Mouse (Mus musculus) limb, embryonic 12.5 days (tissue): ENCODE results near the gene Lhx5. TPM values are rescaled to one million over a fixed set of nuclear protein-coding genes. Genes with fewer than 3 reads are reported as not detected.

Experiments
- ATAC-seq: fragments of 200-750 bp; cut with Nextera tagmentation; 2 replicates; pipeline ENCODE4 v1.8.0; 2017; ENCODE audit warnings: low read depth, moderate TSS enrichment; ENCODE audit not compliant: insufficient number of reproducible peaks, insufficient read depth, low FRiP score, low TSS enrichment
- H3K27ac ChIP-seq: fragments of 300-500 bp; sonication (generic); 2 replicates; pipeline ENCODE4 v1.5.1; 2016; ENCODE audit warnings: mild to moderate bottlenecking, moderate library complexity
- H3K27me3 ChIP-seq: fragments of 300-500 bp; sonication (generic); 2 replicates; pipeline ENCODE4 v1.6.1; 2016; ENCODE audit warnings: mild to moderate bottlenecking, moderate library complexity
- H3K36me3 ChIP-seq: fragments of 300-500 bp; sonication (generic); 2 replicates; pipeline ENCODE4 v1.6.1; 2016; ENCODE audit warnings: mild to moderate bottlenecking, moderate library complexity
- H3K4me1 ChIP-seq: fragments of 300-500 bp; sonication (generic); replicated peaks from 2 replicates; pipeline ENCODE4 v1.6.1; 2016
- H3K4me2 ChIP-seq: fragments of 300-500 bp; sonication (generic); 2 replicates; pipeline ENCODE4 v1.6.1; 2016; ENCODE audit warnings: mild to moderate bottlenecking, moderate library complexity
- H3K4me3 ChIP-seq: fragments of 300-500 bp; sonication (generic); replicated peaks from 2 replicates; pipeline ENCODE4 v1.5.1; 2016; ENCODE audit warnings: mild to moderate bottlenecking
- H3K9ac ChIP-seq: fragments of 300-500 bp; sonication (generic); replicated peaks from 2 replicates; pipeline ENCODE4 v1.6.1; 2016; ENCODE audit warnings: mild to moderate bottlenecking, moderate library complexity
- H3K9me3 ChIP-seq: fragments of 300-500 bp; sonication (generic); 2 replicates; pipeline ENCODE4 v1.6.1; 2016; ENCODE audit warnings: mild to moderate bottlenecking, moderate library complexity
- WGBS: fragments of 180-500 bp; shearing (Covaris S2); methylation state at CpG from one replicate; pipeline ENCODE4 v1.1.7; 2016; 5-methylcytosine and 5-hydroxymethylcytosine counted together
- polyA plus RNA-seq: library from polyadenylated mRNA; unstranded; fragments of >200 nt; fragmentation: Nextera tagmentation; extraction: Ambion mirVana; gene quantifications from 2 replicates; pipeline ENCODE4 v1.2.1, GENCODE M21; 2016

Lhx5 gene
- polyA plus RNA-seq, 1 experiment from 2014 or later: not detected

DNA sequence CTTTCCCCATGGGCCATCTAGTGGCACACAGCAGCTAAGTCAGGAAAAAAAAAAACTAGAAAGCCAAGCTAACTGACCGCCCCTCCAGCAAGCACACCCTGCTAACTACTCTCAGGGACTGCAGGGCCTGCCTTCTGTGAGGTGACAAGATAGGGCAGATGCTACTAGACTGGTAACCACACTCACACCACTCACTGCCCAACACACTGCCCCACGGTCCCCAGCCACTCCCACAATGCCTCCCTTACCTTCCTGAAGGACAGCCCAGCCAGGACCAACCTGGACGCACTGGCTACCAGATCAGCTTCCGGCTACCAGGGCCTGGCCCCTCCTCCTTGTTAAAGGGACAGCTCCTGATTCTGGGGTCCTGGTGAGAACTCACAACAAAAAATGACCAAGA, 35.5 kb downstream of the Lhx5 start:
- WGBS: 6% methylated on average over 4 of the region's 4 CpGs
- H3K36me3 ChIP-seq: no peaks in the 10 kb centered on the region
- no peak overlapping the region for H3K4me3 ChIP-seq
- 0 out of 2 replicates have a peak, but pooled peaks cover 6% of the 10 kb centered on the region for H3K9me3 ChIP-seq
- peaks cover 13% of the 10 kb centered on the region for H3K27me3 ChIP-seq
- no peak overlapping the region for H3K27ac ChIP-seq
- peak overlapping the region; percentile 33 for H3K4me2 ChIP-seq
- peaks cover 4% of the 10 kb centered on the region; the same call in 1 of the 2 replicates for H3K4me1 ChIP-seq
- no peak for ATAC-seq
- 0 out of 2 replicates have a peak overlapping the region, but pooled peaks have one; percentile 1 for H3K9ac ChIP-seq

DNA sequence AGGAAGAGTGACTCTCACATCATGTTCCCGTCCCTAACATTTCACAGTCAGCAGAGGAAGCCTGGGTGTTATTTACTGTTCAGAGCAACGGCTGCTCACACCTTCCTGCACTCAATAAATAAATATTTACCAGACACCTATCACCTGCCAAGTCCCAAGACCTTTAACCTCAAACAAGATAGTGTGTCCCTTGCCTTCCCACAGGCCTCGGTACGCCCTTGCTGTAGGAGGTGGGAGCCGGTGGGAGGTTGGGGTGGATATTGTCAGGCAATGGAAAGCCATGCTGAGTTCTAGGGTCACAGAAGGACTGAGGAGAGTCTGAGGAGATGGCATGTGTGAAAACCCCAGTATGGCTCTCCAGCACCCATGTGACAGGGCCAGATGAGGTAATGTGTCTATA, 36.8 kb downstream of the Lhx5 start:
- Histone ChIP-seq H3K27ac (no peak overlapping the region), H3K4me3 (no peak overlapping the region), H3K4me2 (no peak overlapping the region), H3K36me3 (no peaks in the 10 kb centered on the region), H3K9me3 (0 out of 2 replicates have a peak, but pooled peaks cover 6% of the 10 kb centered on the region), H3K27me3 (peaks cover 5% of the 10 kb centered on the region; the same call in 1 of the 2 replicates), H3K4me1 (peaks cover 4% of the 10 kb centered on the region; the same call in 1 of the 2 replicates), H3K9ac (no peak overlapping the region)
- no peak for ATAC-seq
- WGBS: 69% methylated on average over 5 of the region's 5 CpGs

DNA sequence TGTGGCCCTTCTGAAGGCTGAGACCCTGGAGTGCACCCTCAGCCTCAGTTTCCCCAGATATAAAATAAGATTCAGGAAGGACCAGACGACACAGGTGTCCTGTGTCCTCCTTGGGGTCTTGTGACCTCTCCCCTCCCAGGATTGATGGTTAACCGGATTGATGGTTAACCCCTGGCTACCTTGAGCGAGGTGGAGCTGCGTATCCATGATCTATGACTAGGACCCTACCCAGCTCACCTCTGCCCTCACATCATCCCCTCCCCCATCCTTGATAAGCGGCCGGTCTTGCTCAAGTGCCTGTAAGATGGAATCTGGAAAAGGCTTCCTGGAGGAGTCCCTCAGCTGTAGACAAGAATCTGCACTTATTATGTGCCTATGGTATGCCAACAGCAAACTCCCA, 37.3 kb downstream of the Lhx5 start:
- H3K9me3 ChIP-seq: 0 out of 2 replicates have a peak, but pooled peaks cover 6% of the 10 kb centered on the region
- WGBS: 82% methylated on average over 6 of the region's 6 CpGs
- no peak for ATAC-seq
- H3K4me3 ChIP-seq: no peak overlapping the region
- peaks cover 4% of the 10 kb centered on the region; the same call in 1 of the 2 replicates for H3K4me1 ChIP-seq
- H3K27ac ChIP-seq: no peak overlapping the region
- H3K27me3 ChIP-seq: 0 out of 2 replicates have a peak, but pooled peaks cover 4% of the 10 kb centered on the region
- H3K4me2 ChIP-seq: no peak overlapping the region
- H3K9ac ChIP-seq: no peak overlapping the region
- no peaks in the 10 kb centered on the region for H3K36me3 ChIP-seq

DNA sequence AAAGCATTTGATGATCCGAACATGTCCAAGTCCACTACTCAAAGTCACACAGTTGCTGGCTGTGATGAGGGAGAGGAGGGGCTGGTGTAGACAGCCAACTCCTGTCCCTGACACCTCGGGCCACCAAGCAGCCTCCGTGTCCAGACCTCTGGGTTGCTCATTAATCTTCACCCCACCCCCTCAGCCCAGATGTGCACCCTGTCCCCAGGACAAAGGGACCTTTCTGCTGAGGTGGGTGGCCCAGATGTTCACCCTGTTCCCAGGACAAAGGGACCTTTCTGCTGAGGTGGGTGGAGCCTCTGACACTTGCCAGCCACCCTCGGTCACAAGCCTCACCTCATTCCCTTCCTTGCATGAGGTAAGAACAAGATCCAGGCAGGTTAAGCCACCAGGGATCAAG, 40.0 kb downstream of the Lhx5 start:
- Histone ChIP-seq H3K9ac (no peak overlapping the region), H3K4me1 (peaks cover 4% of the 10 kb centered on the region; the same call in 1 of the 2 replicates), H3K27me3 (peaks cover 12% of the 10 kb centered on the region), H3K36me3 (no peaks in the 10 kb centered on the region), H3K4me3 (no peak overlapping the region), H3K9me3 (no peaks in the 10 kb centered on the region), H3K27ac (no peak overlapping the region; the same call in 1 of the 2 replicates), H3K4me2 (no peak overlapping the region)
- WGBS: 44% methylated on average over 4 of the region's 4 CpGs
- no peak for ATAC-seq

DNA sequence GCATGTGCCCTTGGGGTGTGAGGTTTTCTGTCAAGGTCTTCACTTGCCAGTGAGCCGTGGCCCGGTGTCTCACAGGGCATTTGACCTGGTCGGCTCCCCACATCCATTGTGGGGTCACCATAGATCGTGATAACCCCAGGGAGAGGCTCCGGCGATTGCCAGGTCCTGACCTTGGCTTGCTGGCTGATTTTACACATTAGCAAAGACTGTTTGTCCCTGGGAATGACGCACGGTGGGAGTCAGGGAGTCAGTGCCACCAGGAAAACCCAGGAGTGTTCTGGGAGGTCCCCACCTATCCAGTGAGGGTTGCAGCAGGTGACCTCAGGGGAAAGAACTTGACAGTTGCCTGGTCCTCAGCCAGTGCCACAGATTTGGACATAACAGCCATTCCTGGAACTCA, 41.3 kb downstream of the Lhx5 start, which contains the start of gene Sdsl:
Sdsl (minus strand) TSS at position 41 of the 400 bp plus-strand sequence.
- Histone ChIP-seq H3K36me3 (no peaks in the 10 kb centered on the region), H3K27ac (peak within 1 kb of the TSS; percentile 37; the same call in 1 of the 2 replicates), H3K4me2 (no peak within 1 kb of the TSS), H3K27me3 (peaks cover 16% of the 10 kb centered on the region), H3K9me3 (no peaks in the 10 kb centered on the region), H3K4me1 (peaks cover 4% of the 10 kb centered on the region; the same call in 1 of the 2 replicates), H3K4me3 (no peak within 1 kb of the TSS), H3K9ac (no peak within 1 kb of the TSS)
- no peak for ATAC-seq
- 81% methylated on average over 8 of the region's 8 CpGs for WGBS

DNA sequence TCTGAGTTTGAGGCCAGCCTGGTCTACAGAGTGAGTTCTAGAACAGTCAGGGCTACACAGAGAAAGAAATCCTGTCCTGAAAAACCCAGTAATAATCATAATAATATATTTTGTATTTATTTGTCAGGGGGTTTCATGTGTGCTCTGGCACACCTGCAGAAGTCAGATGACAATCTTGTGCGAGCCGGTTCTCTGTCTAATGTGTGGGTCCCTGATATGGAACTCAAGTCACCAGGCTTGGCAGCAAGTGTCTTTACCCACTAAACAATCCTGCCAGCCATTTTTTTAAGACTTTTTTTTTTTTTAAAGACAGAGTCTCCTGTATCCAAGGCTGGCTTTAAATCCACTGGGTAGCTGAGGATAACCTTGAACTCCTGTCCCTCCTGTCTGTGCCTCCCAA, 41.9 kb downstream of the Lhx5 start:
- Histone ChIP-seq H3K36me3 (no peaks in the 10 kb centered on the region), H3K4me1 (peaks cover 4% of the 10 kb centered on the region; the same call in 1 of the 2 replicates), H3K4me3 (no peak overlapping the region), H3K27me3 (peaks cover 16% of the 10 kb centered on the region), H3K4me2 (no peak overlapping the region), H3K27ac (no peak overlapping the region), H3K9me3 (no peaks in the 10 kb centered on the region), H3K9ac (no peak overlapping the region)
- no peak for ATAC-seq
- 84% methylated on average over 2 of the region's 2 CpGs for WGBS

DNA sequence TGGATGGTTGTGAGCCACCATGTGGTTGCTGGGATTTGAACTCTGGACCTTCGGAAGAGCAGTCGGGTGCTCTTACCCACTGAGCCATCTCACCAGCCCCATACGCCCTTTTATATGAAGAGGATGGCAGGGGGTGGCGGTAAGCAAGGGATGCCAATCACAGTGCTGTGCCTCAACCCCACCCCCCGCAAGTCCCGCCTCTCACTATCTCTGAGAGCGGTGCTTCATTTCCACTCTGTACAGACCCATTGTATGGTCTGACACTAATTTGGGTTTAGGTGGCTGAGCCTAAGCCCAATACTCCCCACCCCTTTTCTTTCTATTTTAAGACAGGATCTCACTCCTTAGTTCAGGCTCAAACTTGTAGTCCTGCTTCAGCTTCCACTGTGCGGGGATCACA, 44.4 kb downstream of the Lhx5 start:
- ATAC-seq: no peak
- Histone ChIP-seq H3K9me3 (no peaks in the 10 kb centered on the region), H3K9ac (no peak overlapping the region), H3K27ac (no peak overlapping the region), H3K36me3 (no peaks in the 10 kb centered on the region), H3K4me3 (no peak overlapping the region), H3K4me1 (peaks cover 4% of the 10 kb centered on the region; the same call in 1 of the 2 replicates), H3K4me2 (no peak overlapping the region), H3K27me3 (peaks cover 20% of the 10 kb centered on the region)
- 49% methylated on average over 8 of the region's 8 CpGs for WGBS

DNA sequence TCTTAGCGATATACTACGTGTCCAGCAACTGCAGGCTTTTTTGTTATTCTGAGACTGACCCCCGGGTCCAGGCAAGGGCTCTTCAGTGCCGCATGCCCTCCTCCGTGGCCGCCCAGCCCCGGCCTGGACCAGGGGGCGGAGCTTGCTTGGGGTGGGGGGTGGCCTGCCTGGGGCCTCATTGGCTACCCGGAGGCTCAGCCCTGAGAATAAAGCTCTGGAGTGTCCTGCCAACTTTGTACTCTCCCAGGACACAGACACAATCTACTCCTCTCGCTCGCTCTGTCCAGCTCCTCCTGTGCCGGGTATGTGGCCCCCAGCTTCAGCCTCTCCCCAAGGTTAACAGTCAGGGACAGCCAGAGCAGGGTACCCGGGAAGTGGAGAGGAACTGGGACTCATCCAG, 44.8 kb downstream of the Lhx5 start, which contains the start of gene Sds:
Sds (plus strand) TSS at position 231 of the 400 bp plus-strand sequence.
- Histone ChIP-seq H3K4me1 (peaks cover under 1% of the 10 kb centered on the region; the same call in 1 of the 2 replicates), H3K4me2 (no peak within 1 kb of the TSS), H3K36me3 (no peaks in the 10 kb centered on the region), H3K27ac (no peak within 1 kb of the TSS), H3K9me3 (no peaks in the 10 kb centered on the region), H3K9ac (no peak within 1 kb of the TSS), H3K27me3 (peaks cover 20% of the 10 kb centered on the region), H3K4me3 (no peak within 1 kb of the TSS)
- no peak for ATAC-seq
- WGBS: 13% methylated on average over 13 of the region's 13 CpGs

DNA sequence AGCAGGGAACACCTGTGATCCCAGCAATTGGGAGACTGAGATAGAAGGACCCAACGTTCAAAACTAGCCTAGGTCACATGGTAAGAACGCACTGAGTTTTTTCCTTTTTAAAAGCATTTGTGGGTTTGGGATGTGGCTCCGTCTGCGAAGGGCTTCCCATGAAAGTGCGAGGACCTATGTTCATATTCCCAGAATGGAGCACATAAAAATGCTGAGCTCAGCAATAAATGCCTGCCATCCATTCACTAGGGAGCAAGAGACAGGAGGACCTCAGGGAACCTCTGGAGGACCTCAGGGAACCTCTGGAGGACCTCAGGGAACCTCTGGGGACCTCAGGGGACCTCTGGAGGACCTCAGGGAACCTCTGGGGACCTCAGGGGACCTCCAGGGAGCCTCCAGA, 46.5 kb downstream of the Lhx5 start:
- ATAC-seq: no peak
- H3K27me3 ChIP-seq: peaks cover 16% of the 10 kb centered on the region
- no peaks in the 10 kb centered on the region for H3K9me3 ChIP-seq
- no peak overlapping the region for H3K4me3 ChIP-seq
- no peak overlapping the region for H3K9ac ChIP-seq
- no peaks in the 10 kb centered on the region for H3K4me1 ChIP-seq
- 85% methylated on average over 5 of the region's 5 CpGs for WGBS
- H3K27ac ChIP-seq: no peak overlapping the region
- no peak overlapping the region for H3K4me2 ChIP-seq
- no peaks in the 10 kb centered on the region for H3K36me3 ChIP-seq

DNA sequence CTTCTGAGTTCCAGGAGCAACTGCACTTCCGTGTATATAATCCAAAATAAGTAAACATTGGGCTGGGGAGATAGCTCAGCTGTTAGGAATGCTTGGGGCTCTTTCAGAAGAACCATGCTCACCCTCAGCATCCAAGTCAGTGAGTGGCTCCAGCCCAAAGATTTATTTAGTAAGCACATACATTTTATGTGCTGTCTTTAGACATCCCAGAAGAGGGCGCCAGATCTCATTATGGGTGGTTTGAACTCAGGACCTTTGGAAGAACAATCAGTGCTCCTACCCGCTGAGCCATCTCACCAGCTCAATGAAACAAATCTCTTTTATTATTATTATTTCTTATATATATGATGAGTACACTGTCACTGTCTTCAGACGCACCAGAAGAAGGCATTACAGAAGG, 48.0 kb downstream of the Lhx5 start:
- H3K4me1 ChIP-seq: no peaks in the 10 kb centered on the region

DNA sequence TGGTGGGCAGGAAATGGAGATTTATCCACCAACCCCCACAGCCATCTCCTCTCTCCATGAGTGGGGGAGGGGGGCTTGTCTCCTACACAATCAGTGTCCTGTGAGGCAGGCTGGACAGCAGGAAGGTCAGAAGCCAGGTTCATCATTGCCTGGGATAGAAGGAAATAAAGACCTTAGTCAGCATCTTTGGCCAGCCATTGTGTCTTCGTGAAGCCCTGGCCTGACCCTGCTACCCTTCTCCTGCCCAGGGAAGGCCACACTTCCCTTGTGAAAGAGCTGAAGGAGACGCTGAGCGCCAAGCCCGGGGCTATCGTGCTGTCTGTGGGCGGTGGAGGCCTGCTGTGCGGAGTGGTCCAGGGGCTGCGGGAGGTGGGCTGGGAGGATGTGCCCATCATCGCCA, 49.7 kb downstream of the Lhx5 start:
- ATAC-seq: no peak
- no peak overlapping the region for H3K27ac ChIP-seq
- WGBS: 65% methylated on average over 9 of the region's 9 CpGs

More for the DNA sequence above, 48.0 kb downstream of the Lhx5 start:
- no peak overlapping the region for H3K4me2 ChIP-seq
- H3K27ac ChIP-seq: no peak overlapping the region
- no peak overlapping the region for H3K4me3 ChIP-seq
- WGBS: 68% methylated on average over 4 of the region's 4 CpGs
- peaks cover 16% of the 10 kb centered on the region for H3K27me3 ChIP-seq
- H3K36me3 ChIP-seq: peaks cover 12% of the 10 kb centered on the region; the same call in 1 of the 2 replicates
- H3K9me3 ChIP-seq: no peaks in the 10 kb centered on the region
- no peak for ATAC-seq
- H3K9ac ChIP-seq: no peak overlapping the region

DNA sequence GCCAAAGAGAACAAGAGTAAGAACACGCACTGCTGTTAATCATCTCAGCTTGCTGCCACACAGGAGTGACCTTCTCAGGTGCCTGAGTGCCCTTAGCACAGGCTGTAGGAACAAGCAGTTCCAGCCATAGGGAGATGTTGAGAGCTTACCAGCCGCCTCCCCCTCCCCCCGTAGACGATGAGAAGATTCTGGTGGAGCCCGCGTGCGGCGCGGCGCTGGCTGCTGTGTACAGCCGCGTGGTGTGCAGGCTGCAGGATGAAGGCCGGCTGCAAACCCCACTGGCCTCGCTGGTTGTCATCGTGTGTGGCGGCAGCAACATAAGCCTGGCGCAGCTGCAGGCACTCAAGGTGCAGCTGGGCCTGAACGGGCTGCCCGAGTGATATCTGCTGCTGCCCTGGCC, 51.9 kb downstream of the Lhx5 start:
- Histone ChIP-seq H3K36me3 (peaks cover 50% of the 10 kb centered on the region), H3K4me3 (no peak overlapping the region), H3K9ac (no peak overlapping the region), H3K27me3 (0 out of 2 replicates have a peak, but pooled peaks cover 4% of the 10 kb centered on the region), H3K4me2 (no peak overlapping the region), H3K27ac (no peak overlapping the region), H3K4me1 (no peaks in the 10 kb centered on the region), H3K9me3 (no peaks in the 10 kb centered on the region)
- ATAC-seq: peak; percentile 20; the same call in 1 of the 2 replicates
- 88% methylated on average over 19 of the region's 19 CpGs for WGBS

More for the DNA sequence above, 49.7 kb downstream of the Lhx5 start:
- Histone ChIP-seq H3K9ac (no peak overlapping the region), H3K4me3 (no peak overlapping the region), H3K27me3 (peaks cover 11% of the 10 kb centered on the region), H3K36me3 (peaks cover 29% of the 10 kb centered on the region), H3K4me1 (no peaks in the 10 kb centered on the region), H3K9me3 (no peaks in the 10 kb centered on the region), H3K4me2 (no peak overlapping the region)
